Mouse (Mus musculus): ENCODE measurements around the gene Phldb2. TPM values are rescaled to one million over a fixed set of nuclear protein-coding genes. Genes with fewer than 3 reads are reported as not detected.

Gene Phldb2
- total RNA-seq, 2 experiments from 2014 or later = 34.3 to 46.2 TPM

DNA sequence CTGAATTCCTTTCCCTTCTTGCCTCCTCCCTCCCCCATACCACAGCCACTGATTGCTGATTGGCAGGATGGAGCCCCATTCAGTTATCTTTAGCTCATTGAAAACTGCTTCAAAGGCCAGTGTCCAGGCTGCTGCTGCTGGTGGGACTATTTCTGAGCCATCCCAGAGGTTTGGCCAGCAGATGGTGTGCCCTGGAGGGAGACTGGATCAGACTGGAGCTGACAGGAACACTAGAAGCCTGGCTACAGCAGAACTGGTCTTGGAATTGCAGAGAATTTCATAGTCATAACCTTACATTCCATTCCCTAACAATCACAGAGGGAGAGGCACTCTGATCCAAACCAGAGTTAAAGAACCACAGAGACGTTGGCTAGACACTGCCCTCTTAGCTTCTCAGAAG lies 60.5 kb downstream of the Phldb2 start:
- DNase-seq = no peak

DNA sequence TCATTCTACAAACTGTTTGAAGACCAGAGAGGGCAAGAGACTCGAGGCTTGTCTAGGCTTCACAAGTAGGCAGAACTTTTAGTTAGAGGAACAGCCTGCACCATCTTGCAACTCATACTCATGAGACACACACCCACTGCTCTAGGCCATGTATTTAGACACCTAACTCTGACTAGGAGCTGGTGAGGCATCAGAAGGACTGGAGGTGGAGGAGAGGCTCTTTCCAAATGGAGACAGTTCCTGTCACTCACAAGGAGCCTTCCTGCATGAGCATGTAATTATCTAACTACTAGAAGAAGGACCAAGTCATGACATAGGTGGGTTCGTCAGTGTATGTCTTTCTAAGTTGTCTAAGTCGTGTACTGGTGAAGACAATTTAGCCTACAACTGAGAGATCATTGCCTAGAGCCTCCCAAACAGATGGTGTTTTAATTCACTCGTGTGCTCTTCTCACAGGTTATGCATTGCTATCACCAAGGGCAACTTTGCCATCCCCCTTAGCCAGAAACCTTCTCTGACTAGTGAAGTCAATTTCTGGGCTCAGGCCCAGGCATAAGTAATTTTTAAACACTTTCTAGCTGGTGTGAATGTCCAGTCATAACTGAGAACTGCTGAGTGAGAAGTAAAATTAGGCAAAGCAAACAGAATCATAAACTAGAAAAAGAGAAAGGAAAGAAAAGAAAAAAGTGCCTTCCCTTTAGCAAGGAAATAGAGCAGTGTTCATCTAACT lies 62.8 kb downstream of the Phldb2 start:
- DNase-seq = no peak

DNA sequence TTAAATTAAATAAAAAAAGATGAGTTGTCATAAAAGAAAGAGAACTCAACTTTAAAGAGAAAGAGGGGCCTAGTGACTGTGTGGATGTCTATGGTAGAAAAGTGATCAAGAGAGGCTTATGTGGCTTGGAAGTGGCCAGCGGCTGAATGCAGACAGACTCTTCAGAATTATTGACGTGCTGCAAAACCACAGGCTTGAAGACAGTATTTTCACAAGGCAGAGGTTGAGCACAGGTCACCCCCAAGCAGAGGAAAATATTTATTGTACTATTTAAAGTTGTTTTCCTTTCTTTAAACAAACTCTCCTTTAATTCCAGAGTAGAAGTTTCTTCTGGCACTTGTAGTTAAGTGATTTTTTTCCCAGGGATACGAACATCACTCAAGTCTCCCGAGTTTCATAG lies 63.8 kb downstream of the Phldb2 start:
- no peak for DNase-seq

DNA sequence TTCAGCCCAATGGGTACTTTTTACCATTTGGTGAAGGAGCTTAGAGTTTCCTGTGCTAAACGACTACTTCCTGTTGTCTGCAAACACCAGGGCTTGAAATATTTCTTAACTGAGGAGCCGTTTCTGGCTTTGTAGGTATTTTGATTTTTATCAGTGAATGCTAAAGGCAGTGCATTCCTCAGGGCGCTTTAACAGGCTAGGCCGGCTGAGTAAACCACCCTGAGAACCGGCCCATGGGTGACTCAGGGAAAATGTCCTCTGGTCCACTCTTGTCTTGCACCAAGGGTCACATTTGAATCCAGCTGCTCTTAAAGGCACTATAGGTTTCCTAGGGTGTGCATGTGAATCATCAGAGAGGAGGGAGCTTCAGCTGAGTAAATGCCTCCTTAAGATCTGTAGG lies 66.8 kb downstream of the Phldb2 start:
- DNase-seq = peak; percentile 13

DNA sequence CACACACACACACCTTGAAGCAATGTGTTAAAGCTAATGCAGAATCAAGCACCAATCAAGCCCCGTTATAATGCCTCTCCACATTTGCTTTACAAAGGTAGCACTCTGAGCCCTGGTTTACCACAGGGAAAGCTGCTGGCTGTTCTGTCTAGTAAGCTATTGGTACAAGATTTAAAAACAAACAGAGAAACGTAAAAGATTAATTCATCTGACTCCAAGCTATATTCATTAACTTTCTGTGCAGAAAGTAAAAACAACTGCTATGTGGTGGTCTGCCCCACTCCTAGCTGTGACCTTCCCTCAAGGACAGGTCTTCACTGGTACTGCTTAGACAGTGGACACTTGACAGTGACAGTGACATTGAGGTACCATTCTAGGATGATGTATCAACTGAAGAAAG lies 69.2 kb downstream of the Phldb2 start:
- DNase-seq = no peak

DNA sequence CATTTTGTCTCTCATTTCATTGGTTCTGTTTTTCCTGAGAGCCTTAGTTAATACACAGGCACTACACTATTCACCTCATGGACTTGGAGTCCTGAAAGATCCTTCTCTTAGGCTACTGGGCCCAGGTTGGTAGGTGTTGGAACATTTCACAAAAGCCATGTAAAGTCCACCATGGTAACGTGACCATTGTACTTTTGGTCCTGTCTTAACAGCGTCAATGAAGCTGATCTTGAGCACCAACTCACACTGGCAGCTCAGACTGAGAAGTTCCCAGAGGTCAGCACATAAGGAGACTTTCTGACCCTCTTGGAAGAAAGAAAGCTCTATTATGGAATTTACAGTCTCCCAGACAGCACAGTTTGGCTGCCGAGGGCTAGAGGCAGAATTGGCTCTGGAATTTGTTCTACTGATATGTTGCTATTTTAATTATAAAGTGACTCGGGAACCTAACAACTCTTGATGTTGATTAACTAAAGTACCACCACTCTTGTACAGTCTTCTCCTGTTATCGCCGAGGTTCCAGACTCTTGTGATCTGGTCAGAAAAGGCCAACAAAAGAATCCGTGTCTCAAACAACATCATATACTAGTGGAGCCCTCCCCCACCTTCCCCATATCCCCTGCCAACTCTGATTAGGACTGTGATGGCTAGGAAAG lies 72.1 kb downstream of the Phldb2 start:
- no peak for DNase-seq

DNA sequence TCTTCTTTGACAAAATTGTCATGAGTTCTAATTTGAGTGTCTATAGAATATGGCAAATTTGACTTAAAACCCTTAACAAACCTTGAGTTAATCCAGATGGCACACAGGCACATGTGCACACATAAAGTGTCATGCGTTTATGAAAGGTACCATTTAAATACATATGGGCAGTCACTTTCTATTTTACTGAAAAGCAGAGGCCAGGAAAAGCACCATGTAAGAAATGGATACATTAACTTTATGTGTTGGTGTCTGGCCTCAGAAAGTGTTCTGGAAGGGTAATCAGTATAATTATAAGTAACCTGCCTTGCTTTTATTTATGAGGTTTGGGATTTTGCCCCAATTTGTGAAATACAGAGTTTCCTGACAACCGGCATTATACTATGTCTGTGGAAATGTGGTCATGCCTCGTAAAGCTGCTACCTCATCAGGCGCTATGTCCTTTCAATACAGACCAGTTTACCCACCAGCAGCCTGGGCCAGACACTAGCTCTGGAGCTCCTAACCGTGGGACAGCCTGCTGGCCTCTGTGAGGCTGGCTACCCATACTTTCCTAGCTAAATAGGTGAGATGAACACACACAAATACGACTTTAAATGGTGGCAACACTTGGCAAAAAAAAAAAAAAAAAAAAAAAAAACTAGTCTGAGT lies 73.2 kb downstream of the Phldb2 start:
- DNase-seq = no peak

DNA sequence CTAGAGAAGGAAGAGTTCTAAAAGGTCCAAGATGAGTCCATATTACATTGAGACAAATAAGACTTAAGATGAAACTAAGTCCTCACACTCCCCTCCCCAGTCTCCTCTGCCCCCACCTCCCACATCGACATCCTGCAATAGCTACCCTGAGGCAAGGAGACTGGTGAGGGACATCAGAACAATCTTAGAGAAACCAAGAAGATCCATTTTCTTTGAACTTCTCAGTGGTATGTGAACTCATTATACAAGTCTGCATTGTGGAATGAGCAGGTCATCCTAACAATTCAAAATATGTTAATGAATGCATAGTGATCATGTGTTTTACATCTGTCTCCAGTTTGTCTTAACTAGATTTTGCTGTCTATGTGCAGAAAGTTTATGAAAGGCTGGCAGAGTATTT lies 75.7 kb downstream of the Phldb2 start:
- no peak for DNase-seq

DNA sequence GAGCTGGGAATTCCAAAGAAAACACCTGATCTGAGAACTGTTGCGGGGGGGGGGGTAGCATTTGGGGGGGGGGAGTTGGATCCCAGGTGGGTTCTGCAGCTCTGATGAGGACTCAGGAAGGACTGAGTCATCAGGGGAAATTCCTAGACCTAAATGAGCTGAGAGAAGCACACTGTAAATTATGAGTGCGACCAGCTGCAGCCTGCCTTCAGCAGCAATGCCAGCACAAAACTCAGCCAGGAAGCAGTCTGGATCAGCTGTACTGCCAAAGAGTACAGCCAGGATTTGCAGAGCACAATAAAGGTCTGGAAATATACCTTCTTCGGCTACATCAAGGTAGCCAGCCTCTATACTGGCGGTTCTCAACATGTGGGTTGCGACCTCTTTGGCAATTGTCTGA lies 76.2 kb downstream of the Phldb2 start:
- no peak for DNase-seq

DNA sequence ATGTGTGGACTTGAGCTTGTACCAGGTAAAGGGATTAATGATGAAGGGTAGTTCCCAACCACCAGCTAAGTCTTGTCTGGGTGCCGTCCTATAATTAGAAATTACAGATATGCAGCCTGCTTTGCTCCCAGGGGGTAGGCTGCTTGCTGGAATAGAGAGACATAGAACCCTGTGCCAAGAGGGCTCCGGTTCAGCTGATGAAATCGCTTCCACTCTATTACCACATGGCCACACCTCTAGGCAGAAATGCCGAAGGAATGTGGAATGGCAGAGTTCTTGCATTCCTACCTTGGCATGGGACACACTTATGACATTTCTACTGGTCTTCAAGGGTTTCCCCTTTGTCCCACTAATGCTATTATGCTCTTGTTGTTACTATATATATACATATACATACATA lies 80.0 kb downstream of the Phldb2 start:
- peak; percentile 61 for DNase-seq

DNA sequence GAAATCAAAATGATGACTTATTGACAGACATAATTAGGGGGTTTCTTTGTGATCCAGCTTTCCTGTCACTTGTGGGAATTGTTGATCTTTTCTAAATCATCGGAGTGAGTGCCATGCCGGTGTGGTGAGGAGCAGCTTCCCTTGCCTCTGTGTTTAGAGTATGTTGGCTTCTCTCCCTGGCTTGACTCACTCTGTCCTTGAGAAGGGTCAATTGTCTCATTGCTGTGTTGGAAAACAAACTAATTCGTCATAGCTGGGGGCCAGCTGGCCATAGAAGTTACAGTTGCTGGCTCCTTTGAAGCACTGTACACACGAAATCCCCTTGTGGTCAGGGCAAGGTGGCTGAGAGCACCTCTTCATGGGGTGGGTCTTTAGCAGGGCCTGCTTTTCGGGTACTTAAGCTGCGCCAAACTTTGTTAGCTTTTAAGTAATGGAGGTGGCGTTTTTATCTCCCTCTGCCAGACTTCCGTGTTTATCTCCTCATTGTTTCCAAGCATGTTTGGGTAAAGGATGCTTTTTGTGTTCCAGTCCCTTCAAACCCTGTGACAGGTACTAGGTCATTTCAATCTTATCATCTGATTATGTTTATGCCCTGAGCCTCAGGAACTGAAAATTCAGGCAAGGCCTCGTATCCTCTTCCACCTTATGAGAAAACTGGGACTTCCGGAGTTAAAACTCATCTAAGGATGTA lies 82.0 kb downstream of the Phldb2 start:
- peak; percentile 74 for DNase-seq

DNA sequence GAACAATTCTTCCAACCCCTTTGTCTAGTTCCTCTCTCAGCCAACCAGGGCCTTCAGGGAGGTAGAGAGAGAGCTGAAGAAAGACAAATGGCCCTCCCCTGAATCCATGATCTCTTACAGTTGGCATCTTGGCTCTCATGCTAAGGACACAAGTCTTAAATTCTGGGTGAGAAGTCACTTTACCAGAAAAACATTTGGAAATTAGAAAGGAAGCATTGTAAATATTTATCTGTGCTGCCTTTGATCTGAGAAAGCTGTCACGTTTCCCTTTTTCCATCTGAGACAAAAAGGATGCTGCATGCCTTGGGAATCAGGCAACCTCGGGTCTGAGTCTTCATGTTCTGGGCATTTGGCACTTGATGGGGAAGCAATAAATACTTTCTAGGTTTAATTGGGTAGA lies 82.7 kb downstream of the Phldb2 start:
- no peak for DNase-seq

DNA sequence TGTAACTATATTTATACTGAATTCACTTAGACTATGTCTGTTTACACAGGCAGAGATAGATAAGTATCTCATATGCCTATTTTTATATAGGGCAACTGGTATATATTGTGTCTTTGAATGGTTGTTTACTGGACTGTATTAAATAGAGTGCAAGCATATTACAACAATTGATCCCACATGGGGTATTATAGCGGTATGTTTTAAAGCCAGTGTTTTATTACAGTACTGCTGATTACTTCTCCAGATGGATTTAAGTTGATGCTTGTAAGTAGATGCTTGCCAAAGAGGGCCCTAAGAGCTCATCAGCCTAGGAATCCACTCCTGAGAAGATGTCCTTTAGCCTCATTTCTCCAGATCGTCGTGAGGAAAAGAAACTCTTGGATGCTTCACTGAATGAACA lies 84.4 kb downstream of the Phldb2 start:
- DNase-seq = no peak

DNA sequence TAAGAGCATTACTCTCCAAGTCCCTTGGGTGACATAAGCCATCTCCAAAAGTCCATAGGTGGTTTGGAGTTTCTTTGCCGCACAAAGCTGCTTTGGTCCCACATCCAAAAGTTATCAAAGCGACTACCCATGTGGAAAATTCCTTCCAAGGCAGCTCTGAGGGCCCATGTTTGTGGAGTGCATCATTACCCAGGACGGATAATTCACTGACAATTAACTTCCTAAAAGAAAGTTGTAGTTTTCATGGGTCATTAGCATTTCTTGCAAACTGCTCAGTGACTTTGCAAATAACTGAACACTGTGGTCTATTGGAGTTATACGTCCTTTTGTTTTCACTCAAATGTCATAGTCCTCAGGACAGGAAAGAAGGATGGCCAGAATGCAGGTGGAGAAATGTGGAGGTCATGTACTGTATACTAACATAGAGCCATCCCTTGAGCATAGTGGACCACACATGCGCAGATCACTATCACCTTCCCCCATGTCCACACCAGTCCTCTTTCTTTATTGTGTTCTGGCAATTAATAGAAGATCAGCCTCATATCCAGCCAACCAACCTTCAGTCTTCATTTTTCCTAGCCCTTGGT lies 96.0 kb downstream of the Phldb2 start:
- DNase-seq = no peak

DNA sequence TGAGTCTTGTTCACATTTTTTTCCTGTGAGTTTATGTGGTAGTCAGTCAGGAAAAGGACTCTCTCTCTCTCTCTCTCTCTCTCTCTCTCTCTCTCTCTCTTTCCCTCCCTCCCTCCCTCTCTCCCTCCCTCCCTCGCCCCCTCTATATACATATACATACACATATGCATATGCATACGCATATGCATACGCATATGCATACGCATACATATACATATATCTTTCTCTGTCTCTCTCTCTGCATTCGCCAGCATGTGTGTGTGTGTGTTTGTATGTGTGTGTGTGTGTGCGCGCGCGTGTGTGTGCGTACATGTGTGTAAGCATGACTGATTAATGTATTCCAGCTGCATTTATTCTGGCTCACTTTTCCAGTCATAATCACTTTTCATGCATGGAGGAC lies 98.9 kb downstream of the Phldb2 start:
- DNase-seq = no peak

DNA sequence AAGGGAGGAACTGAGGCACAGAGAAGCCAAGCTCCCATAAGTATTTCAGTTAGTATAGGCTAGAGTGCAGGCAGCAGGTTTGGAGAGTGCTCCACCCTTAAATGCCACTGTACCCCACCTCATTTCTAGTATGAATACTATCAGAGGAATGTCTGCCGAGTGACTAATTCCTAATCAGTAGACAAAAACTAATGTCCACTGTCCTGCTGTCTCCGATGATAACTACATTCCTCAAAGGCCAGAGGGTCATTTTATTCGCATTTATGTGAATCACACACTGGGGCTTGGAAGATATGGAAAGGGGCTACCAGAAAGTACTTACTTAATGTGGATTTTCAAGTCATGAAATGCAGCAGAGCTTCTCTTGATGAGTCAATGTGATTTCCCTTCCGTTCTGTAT lies 104.4 kb downstream of the Phldb2 start:
- DNase-seq = no peak

DNA sequence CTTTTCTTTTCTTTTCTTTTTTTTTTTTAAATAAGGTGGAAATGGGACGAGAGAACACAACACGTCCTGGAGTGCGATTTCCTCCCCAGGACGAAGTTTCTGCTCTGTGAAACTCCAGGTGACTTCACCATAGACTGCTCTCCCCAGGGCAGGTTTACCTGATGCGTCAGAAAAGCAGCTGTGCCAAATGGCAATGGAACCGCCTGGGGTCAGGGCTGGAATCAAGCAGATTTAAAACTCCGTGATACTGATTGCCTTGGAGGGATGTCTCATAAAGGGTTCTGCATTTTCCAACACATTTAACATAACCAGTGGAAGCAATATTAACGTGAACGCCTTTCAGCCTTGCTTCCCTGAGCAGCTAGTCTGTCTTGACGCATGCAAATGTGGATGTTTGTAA lies 108.5 kb downstream of the Phldb2 start:
- DNase-seq = peak; percentile 26

DNA sequence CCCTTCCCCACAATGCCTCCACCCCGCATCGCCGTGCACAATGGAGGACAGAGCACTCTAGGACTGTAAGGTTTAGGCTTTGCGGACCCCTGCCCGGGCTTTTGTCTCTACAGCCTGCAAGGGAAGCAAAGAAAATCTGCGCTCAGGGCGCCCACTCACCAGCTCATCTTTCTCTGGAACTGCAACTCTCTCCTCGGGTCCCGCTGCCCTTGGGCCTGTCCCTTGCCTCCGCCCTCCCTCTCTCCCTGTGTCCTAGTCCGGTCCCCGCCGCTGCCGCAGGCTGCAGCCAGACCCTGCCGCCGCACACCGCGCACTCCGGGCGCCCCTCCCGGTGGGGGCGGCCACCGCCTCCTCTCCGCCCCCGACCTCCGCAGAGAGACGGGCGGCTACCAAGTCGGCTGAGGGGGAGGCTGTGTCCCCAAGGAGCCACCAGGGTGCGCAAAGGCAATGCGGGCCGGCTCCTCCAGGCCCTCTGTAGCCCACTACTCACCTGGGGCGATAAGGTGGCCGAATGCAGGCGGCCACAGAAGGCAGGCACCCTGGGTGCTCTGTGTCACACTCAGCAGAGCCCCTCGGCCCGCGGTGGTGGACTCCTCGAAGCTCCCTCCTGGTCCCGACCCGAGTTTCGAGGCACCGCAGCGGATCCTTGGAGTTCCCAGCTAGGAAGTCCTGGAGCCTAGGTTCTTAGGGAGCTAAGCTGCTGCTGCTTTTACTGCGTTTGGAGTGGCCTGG lies 109.2 kb downstream of the Phldb2 start:
- peak; percentile 89 for DNase-seq

DNA sequence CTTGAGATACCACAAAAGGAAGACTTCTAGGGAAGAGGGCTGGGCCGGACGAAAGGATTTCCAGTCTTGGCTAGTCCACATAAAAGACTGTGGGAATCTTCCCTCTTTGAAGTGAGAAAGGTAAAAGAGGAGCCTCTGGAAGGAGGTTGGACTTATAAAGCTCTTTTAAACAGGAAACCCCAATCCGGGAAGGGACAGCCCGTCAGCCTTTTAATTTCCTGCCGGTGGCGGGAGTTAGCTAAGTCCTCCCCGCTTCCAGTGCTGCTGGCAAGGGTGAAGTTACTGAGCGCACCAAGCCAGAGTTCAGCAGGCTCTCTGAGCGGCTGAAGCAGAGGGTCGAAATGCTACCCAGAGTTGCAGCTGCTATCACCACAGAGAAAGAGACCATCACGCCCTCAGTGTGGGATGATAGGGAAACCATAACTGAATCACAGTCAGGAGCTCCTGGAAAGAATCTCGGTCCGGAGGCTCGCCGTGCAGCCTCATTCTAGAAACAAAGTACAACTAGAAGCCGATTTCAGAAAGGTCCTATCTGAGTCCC lies 110.0 kb downstream of the Phldb2 start:
- DNase-seq = peak; percentile 61

DNA sequence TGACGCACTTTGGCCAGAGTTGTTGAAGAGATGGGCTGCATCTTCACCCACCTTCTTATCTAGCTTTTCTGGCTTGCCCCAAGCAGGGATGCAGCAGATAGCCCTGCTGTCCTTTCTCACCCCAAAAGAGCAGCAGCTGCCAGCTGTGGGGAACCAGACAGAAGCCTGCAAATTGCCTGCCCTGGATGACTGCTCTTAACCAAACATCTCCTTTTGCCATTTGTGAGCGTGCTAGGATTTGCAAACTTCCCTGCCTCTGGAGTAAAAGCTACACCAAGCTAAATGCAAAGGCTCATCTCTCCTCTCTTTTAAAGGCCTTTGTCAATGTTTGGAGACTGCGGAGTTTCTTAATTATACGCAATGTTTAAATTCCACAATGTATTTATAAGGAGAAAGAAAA lies 111.0 kb downstream of the Phldb2 start:
- no peak for DNase-seq

DNA sequence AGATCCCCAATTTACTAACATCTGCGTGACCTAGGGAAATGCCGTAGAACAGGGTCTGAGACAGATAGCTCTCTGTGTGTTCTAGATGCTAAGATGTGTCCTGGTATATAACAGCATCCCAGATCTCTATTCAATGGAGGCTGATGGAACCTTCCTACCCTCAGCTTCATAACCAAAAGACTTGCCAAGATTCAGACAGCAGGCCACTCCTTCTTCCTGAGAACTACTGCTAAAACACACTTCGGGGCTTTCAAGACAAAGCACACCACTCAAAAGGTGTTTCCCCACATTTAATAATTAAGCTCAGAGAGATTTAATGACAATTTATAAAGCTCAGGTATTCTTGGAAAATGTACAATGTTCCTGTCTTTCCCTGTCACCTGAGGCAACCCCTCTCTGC lies 111.6 kb downstream of the Phldb2 start:
- DNase-seq = no peak

DNA sequence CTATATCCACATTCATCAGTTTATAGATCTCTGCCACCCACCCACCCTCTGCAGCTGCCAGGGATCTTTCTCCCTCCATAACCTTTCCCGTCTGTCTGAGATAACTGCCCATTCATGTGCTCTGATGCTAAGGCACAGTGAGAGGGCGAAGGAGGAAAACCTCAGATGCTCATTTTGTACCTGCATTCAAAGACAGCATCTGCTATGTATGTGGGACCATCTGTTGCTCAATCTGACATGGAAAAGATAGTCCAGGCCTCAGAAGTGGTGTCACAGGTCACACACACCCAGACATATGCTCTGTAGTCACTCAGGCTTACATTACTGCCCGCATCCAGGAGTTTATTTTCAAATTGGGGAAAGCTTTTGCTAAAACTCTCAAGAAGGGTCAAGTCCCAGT lies 112.4 kb downstream of the Phldb2 start:
- no peak for DNase-seq

Data from adrenal gland, postnatal 10 days (tissue).